ENCODE assay signal across 21 mouse cellular contexts in the genomic region with DNA sequence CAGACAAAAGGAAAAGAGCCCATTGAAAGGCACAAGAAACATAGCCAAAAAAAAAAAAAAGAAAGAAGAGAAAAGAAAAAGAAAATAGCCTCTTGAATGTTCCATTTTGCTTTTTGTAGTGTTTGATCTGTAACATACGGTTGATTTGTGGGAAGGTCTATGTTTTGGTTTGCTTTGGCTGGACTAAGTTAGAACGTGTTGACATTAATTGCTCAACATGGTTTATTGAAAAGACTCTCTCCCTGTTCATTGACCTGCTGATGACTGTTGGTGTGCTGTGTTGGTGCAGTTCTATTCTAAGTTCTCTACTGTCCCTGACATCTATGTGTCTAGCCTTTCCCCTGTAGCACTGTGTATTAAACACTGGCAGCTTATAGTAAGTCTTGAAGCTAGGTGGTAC. TPM values are rescaled to one million over a fixed set of nuclear protein-coding genes. Genes with fewer than 3 reads are reported as not detected.
"Had no signal": no experiment of that assay in that cellular context is flagged by ENCODE, and none has a peak within 500 bp of the region (broad histone marks: within the 10 kb centered on the region; RNA-seq: fewer than 3 reads in every experiment).

No protein-coding gene starts in this region.

- ATAC-seq: inflammation-experienced regulatory T-cells, adult 6 months; midbrain, embryonic 15.5 days had no signal

- H3K9ac ChIP-seq: limb, embryonic 12.5 days; limb, embryonic 15.5 days; liver, embryonic 14.5 days; midbrain, embryonic 12.5 days; midbrain, embryonic 15.5 days; neural tube, embryonic 12.5 days; neural tube, embryonic 15.5 days had no signal

- H3K4me3 ChIP-seq: limb, embryonic 12.5 days; limb, embryonic 15.5 days; midbrain, embryonic 12.5 days; midbrain, embryonic 15.5 days; neural tube, embryonic 12.5 days; neural tube, embryonic 15.5 days had no signal

- H3K27ac ChIP-seq: limb, embryonic 12.5 days; limb, embryonic 15.5 days; liver, embryonic 14.5 days; macrophage; midbrain, embryonic 12.5 days; midbrain, embryonic 15.5 days; neural tube, embryonic 12.5 days; neural tube, embryonic 15.5 days had no signal

- H3K4me1 ChIP-seq: limb, embryonic 12.5 days; limb, embryonic 15.5 days; midbrain, embryonic 12.5 days; midbrain, embryonic 15.5 days; neural tube, embryonic 12.5 days; neural tube, embryonic 15.5 days had no signal

- H3K27me3 ChIP-seq: limb, embryonic 12.5 days; limb, embryonic 15.5 days; midbrain, embryonic 12.5 days; midbrain, embryonic 15.5 days; neural tube, embryonic 12.5 days; neural tube, embryonic 15.5 days had no signal

- H3K36me3 ChIP-seq: limb, embryonic 12.5 days; limb, embryonic 15.5 days; midbrain, embryonic 12.5 days; midbrain, embryonic 15.5 days; neural tube, embryonic 12.5 days; neural tube, embryonic 15.5 days had no signal

- H3K4me2 ChIP-seq: limb, embryonic 12.5 days; limb, embryonic 15.5 days; midbrain, embryonic 12.5 days; midbrain, embryonic 15.5 days; neural tube, embryonic 12.5 days; neural tube, embryonic 15.5 days had no signal

- DNase-seq: kidney, adult 2 months; kidney, postnatal 10 days; kidney, postnatal 36 days; left cerebral cortex, postnatal 4 days; lung, adult 18-20 months; retina, postnatal 1 day; right cerebral cortex, postnatal 25 days; spleen, adult 18-20 months; thymus, adult 2 months; thymus, postnatal 14 days; thymus, postnatal 4 days had no signal

- H3K9me3 ChIP-seq: limb, embryonic 12.5 days; limb, embryonic 15.5 days; midbrain, embryonic 12.5 days; midbrain, embryonic 15.5 days; neural tube, embryonic 12.5 days; neural tube, embryonic 15.5 days had no signal

RNA-seq across cellular contexts. Expression of gene Ryr2, which starts 39.7 kb away (rescaled TPM):
- total RNA-seq: megakaryocyte, adult 5-6 weeks had no signal
- polyA plus RNA-seq: inflammation-experienced regulatory T-cells, adult 6 months; macrophage had no signal
